ENCODE assay signal across 8 mouse cellular contexts in genomic region chr5:136986695-136987137, GRCm38 (mm10). TPM values are rescaled to one million over a fixed set of nuclear protein-coding genes. Genes with fewer than 3 reads are reported as not detected.
DNase-seq lines count a peak whose midpoint lies in the region; ATAC-seq and TF ChIP-seq lines count a peak whose summit lies in the region.

Plod3 (plus strand) TSS chr5:136987019.

- peak within 1 kb of the TSS; percentile 87 for H3K9ac ChIP-seq in hindbrain, postnatal 0 days (replicated peaks; ENCODE audit: low read length)

- peaks cover 21% of the 10 kb centered on the region for H3K36me3 ChIP-seq in hindbrain, postnatal 0 days (ENCODE audit: insufficient read depth, low read length)

- no peaks in the 10 kb centered on the region for H3K9me3 ChIP-seq in hindbrain, postnatal 0 days (ENCODE audit: low read length)

- intact Hi-C loops in gastrocnemius, adult 2 months (cut with DNase I): no loop called here
- intact Hi-C loops in left cerebral cortex, adult 2 months (cut with DNase I): loop anchor here (1.0 to 10.0 kb wide), 3 partner anchors 24 to 618 kb away; partner anchors contain the start of gene Mospd3

- peak; percentile 100 for DNase-seq in ZHBTc4 (ENCODE audit: low read depth, low spot score)
- peak; percentile 98 for DNase-seq in gastrocnemius, adult 2 months
- DNase-seq in hindbrain, postnatal 0 days (ENCODE audit: low spot score): peak; percentile 100
- peak; percentile 93 to 96 for DNase-seq in left cerebral cortex, adult 2 months (ENCODE audit: extremely low spot score in 1 of 2, low spot score in 2 of 2)
- DNase-seq in right cerebral cortex, adult 2 months (ENCODE audit: low spot score in 2 of 2): peak; percentile 96
- peak; percentile 90 to 94 for DNase-seq in urinary bladder, postnatal 36 days (ENCODE audit: low spot score in 2 of 2)

- H3K27ac ChIP-seq in gastrocnemius, adult 2 months: peak within 1 kb of the TSS; percentile 89
- peak within 1 kb of the TSS; percentile 91 for H3K27ac ChIP-seq in hindbrain, postnatal 0 days
- peak within 1 kb of the TSS; percentile 98 for H3K27ac ChIP-seq in left cerebral cortex, adult 2 months

- H3K4me1 ChIP-seq in hindbrain, postnatal 0 days (ENCODE audit: insufficient read depth, low read length): peaks cover 7% of the 10 kb centered on the region; the same call in 1 of the 2 replicates

- H3K27me3 ChIP-seq in hindbrain, postnatal 0 days (ENCODE audit: insufficient read depth, low read length): no peaks in the 10 kb centered on the region

- ATAC-seq in common myeloid progenitor, adult 5-6 weeks (replicated peaks; ENCODE audit: low read depth, poor library complexity, severe bottlenecking): peak; percentile 85
- ATAC-seq in hindbrain, postnatal 0 days: peak; percentile 94
- peak; percentile 86 for ATAC-seq in megakaryocyte, adult 5-6 weeks (ENCODE audit: poor library complexity, severe bottlenecking)

- peak within 1 kb of the TSS; percentile 91 for H3K4me3 ChIP-seq in gastrocnemius, adult 2 months
- H3K4me3 ChIP-seq in hindbrain, postnatal 0 days (ENCODE audit: low read length): peak within 1 kb of the TSS; percentile 87
- H3K4me3 ChIP-seq in left cerebral cortex, adult 2 months: peak within 1 kb of the TSS; percentile 76

- TF ChIP-seq CTCF in gastrocnemius, adult 2 months (IDR thresholded peaks at IDR 0.05): no peak
- peak; percentile 29 for TF ChIP-seq CTCF in hindbrain, postnatal 0 days (IDR thresholded peaks at IDR 0.05; ENCODE audit: low read depth)
- no peak; the same call in 1 of the 2 replicates for TF ChIP-seq CTCF in left cerebral cortex, adult 2 months (IDR thresholded peaks at IDR 0.05)

- WGBS in hindbrain, postnatal 0 days: under 1% methylated on average over 26 of the region's 26 CpGs

- H3K4me2 ChIP-seq in hindbrain, postnatal 0 days (ENCODE audit: low read depth, low read length): peak within 1 kb of the TSS; percentile 97

RNA-seq across cellular contexts. Expression of gene Plod3, which starts in this region (rescaled TPM):
- 35.1 and 57.3 TPM in 2 replicates for total RNA-seq in common myeloid progenitor, adult 5-6 weeks (2017)
- 10 to 100 TPM; 15.2 to 20.6 TPM for total RNA-seq in gastrocnemius, adult 2 months (2021)
- total RNA-seq in hindbrain, postnatal 0 days (2014; rRNA removed): 58.8 and 63.5 TPM in 2 replicates
- 25.2 and 28.7 TPM in 2 replicates for polyA plus RNA-seq in hindbrain, postnatal 0 days (2015; fragmentation: Nextera tagmentation; extraction: Ambion mirVana)
- total RNA-seq in left cerebral cortex, adult 2 months (2021): 10 to 100 TPM; 38.7 to 39.1 TPM
- 73.2 and 74.8 TPM in 2 replicates for total RNA-seq in megakaryocyte, adult 5-6 weeks (2015)
- total RNA-seq in megakaryocyte, adult 5-6 weeks (2017): 159 and 176 TPM in 2 replicates

Comparison
In these comparisons a context has a peak if more than half of its experiments do, and no peak if none do; other contexts are left out.
1. Peak in every context shown above with its lines: DNase-seq, ATAC-seq, H3K4me3 ChIP-seq and H3K27ac ChIP-seq.